Mouse (Mus musculus) embryonic fibroblast, embryonic 13.5 days (primary cell): ENCODE results near the gene Nox1.

Experiments used
- CTCF ChIP-seq: IDR thresholded peaks from 2 replicates; pipeline ENCODE4 v1.5.1; 2011; ENCODE audit warnings: mild to moderate bottlenecking, control low read depth, low read length, moderate library complexity, borderline replicate concordance; ENCODE audit not compliant: insufficient read depth
- POLR2A ChIP-seq: IDR thresholded peaks from 2 replicates; pipeline ENCODE4 v1.6.1; 2011; ENCODE audit warnings: low read depth, mild to moderate bottlenecking, control low read depth, low read length, moderate library complexity

DNA sequence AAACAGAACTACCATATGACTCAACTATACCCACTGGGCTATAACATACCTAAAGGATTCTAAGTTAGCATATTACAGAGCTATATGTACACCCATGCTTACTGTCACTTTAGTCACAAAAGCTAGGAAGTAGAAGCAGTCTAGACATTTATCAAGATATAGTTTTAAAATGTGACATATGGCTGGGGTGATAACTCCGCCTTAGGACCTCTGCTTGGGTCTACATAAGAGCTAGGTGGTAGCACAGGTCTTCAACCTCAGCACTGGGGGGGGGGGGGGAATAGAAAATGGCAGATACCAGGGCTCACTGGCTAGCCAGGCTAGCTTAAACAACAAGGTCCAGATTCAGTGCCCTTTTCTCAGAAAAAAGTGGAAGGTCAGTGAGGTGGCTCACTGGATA, 11.3 kb upstream of the Nox1 start:
- TF ChIP-seq CTCF (no peak), POLR2A (no peak)
